Mouse (Mus musculus) right cerebral cortex, adult 18-20 months (tissue): ENCODE results near the gene Slc35b2.

ENCODE experiments used
- DNase-seq: peaks from one replicate; pipeline ENCODE4 v3.0.0; 2022; ENCODE audit warnings: mixed read lengths

The Slc35b2 gene

GRCm38 (mm10) chr17:45565103-45565502 lies 1.4 kb downstream of the Slc35b2 start:
- no peak for DNase-seq

GRCm38 (mm10) chr17:45566031-45566359 lies 2.3 kb downstream of the Slc35b2 start:
- no peak for DNase-seq

GRCm38 (mm10) chr17:45566360-45567161 lies 2.9 kb downstream of the Slc35b2 start:
- DNase-seq: no peak

- DNase-seq: no peak
Observed at GRCm38 (mm10) chr17:45567162-45567601, 3.5 kb downstream of the Slc35b2 start.

- DNase-seq: no peak
Observed at GRCm38 (mm10) chr17:45568990-45569389, 5.3 kb downstream of the Slc35b2 start.

- DNase-seq: no peak
Observed at GRCm38 (mm10) chr17:45569999-45570398, 6.3 kb downstream of the Slc35b2 start.

GRCm38 (mm10) chr17:45572103-45573086 lies 8.7 kb downstream of the Slc35b2 start:
- DNase-seq: peak; percentile 76

- peak; percentile 99 for DNase-seq
Observed at GRCm38 (mm10) chr17:45573087-45573779, 9.6 kb downstream of the Slc35b2 start, which contains the start of gene Hsp90ab1. Gene Hsp90ab1 (minus strand): TSS chr17:45573271.

GRCm38 (mm10) chr17:45573780-45574123 lies 10.1 kb downstream of the Slc35b2 start:
- DNase-seq: peak; percentile 96

GRCm38 (mm10) chr17:45574129-45574761 lies 10.6 kb downstream of the Slc35b2 start:
- DNase-seq: peak; percentile 87

GRCm38 (mm10) chr17:45575123-45575897 lies 11.6 kb downstream of the Slc35b2 start:
- no peak for DNase-seq

- no peak for DNase-seq
Observed at GRCm38 (mm10) chr17:45578242-45578641, 14.6 kb downstream of the Slc35b2 start.

- no peak for DNase-seq
Observed at GRCm38 (mm10) chr17:45578843-45579242, 15.2 kb downstream of the Slc35b2 start.

- DNase-seq: no peak
Observed at GRCm38 (mm10) chr17:45579554-45579953, 15.9 kb downstream of the Slc35b2 start.

GRCm38 (mm10) chr17:45580958-45581477 lies 17.3 kb downstream of the Slc35b2 start:
- no peak for DNase-seq

GRCm38 (mm10) chr17:45581567-45581983 lies 17.9 kb downstream of the Slc35b2 start:
- peak; percentile 54 for DNase-seq

- no peak for DNase-seq
Observed at GRCm38 (mm10) chr17:45582188-45582587, 18.5 kb downstream of the Slc35b2 start.

GRCm38 (mm10) chr17:45582715-45583355 lies 19.2 kb downstream of the Slc35b2 start:
- no peak for DNase-seq

GRCm38 (mm10) chr17:45584096-45584896 lies 20.6 kb downstream of the Slc35b2 start:
- peak; percentile 70 for DNase-seq
